Mouse (Mus musculus) liver, adult 2 months (tissue): ENCODE results near the gene Pfas.

ENCODE experiments used
- CTCF ChIP-seq: fragments of 200-500 bp; IDR thresholded peaks from 2 replicates; pipeline ENCODE4 v1.5.1; 2011; ENCODE audit warnings: low read depth, low read length, control low read depth
- POLR2A ChIP-seq: fragments of 200-500 bp; IDR thresholded peaks from 2 replicates; pipeline ENCODE4 v1.6.1; 2011; ENCODE audit warnings: low read length, control low read depth; ENCODE audit not compliant: insufficient read depth; ENCODE audit errors: extremely low read depth

DNA sequence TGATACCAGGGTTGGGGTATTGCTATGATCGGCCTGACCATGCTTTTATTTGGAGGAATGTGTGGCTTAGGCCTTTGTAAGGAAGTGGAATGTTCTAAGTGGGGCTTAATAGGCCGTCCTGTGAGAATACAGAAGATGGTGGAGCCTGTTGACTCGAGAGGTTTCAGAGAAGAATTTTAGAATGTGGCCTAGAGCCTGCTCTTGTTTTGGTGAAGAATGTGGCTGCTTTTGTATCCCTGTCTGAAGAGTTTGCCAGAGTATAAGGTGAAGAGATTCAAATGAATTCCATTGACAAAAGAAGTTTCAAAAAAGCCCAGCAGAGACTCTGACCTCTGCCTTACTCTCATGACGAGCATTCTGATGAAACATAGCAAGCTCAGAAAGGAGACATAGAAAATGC is 43.5 kb upstream of the Pfas start:
- TF ChIP-seq POLR2A (no peak), CTCF (no peak)
